Mouse (Mus musculus): ENCODE results near the gene Ccl20.

- no peak for TF ChIP-seq GATA1 (IDR thresholded peaks at IDR 0.05; ENCODE audit: borderline replicate concordance, low read length)
- no peak for TF ChIP-seq FLI1 (IDR thresholded peaks at IDR 0.05; ENCODE audit: low read length)
These were observed 40.9 kb upstream of the Ccl20 start for GRCm38 (mm10) chr1:83075526-83076189.
